Mouse (Mus musculus): ENCODE results near the gene Kcnip3. TPM values are rescaled to one million over a fixed set of nuclear protein-coding genes. Genes with fewer than 3 reads are reported as not detected.

Gene Kcnip3
- polyA plus RNA-seq, 1 experiment from 2014 or later: 0.86 TPM

DNA sequence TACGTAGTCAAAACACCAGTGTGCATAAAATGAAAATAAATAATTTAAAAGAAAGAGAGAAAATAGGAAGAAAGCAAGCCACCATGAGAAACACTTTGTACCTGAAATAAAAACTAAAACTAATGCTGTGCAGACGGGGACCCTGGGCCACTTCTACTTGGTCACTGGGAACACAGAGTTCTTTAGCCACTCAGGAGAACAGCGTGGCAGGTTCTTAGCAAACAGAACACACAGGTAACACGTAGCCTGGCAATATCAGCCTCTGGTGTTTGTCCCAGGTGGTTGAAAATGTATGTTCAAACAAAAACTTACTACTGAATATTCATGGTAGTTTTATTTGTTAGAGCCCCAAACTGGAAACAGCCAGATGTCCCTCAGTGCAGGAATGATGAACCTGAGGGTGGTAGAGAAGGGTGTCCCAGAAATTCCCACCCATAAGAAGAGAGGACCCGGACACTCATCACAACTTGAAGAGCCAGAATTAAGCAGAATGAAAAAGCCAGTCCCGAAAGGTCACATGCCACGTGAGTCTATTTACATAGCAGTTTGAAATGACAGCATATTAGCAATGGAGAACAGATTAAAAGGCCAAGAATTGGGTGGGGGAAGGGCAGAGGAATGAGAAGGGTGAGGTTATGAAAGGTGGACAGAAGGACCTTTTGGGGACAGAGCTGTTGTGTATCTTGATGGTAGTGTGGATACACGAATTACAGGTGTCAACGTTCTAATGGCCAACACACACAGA is 7.3 kb downstream of the Kcnip3 start:
- no peak for ATAC-seq (replicated peaks; ENCODE audit: insufficient number of reproducible peaks, insufficient read depth, low FRiP score, low read depth)
- no peaks in the 10 kb centered on the region for H3K9me3 ChIP-seq (replicated peaks)
- no peak overlapping the region for H3K27ac ChIP-seq
- H3K36me3 ChIP-seq: no peaks in the 10 kb centered on the region
- 70% methylated on average over 9 of the region's 9 CpGs for WGBS
- no peak overlapping the region for H3K9ac ChIP-seq
- H3K27me3 ChIP-seq: no peaks in the 10 kb centered on the region; the same call in 1 of the 2 replicates
- no peaks in the 10 kb centered on the region for H3K4me1 ChIP-seq (replicated peaks)
- H3K4me3 ChIP-seq: no peak overlapping the region
- no peak overlapping the region for H3K4me2 ChIP-seq

DNA sequence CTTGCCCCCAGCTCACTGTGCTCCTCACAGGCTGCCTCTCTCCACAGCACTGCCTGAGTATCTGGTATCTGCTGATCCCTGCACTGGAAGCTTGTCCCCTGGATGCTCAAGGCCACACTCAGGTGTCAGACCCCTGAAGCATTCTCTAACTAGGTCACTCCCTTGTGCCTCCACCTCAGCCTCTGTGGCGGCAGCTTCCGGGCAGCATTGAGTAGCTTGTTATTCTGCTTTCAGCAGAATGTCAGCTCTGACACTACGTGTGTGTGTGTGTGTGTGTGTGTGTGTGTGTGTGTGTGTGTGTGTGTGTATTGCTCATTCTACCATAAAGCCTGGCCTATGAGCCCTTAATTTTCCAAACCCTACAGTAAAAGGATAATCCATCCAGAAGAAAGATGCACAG is 8.7 kb downstream of the Kcnip3 start:
- Histone ChIP-seq H3K36me3 (no peaks in the 10 kb centered on the region), H3K4me2 (no peak overlapping the region), H3K27me3 (peaks cover 2% of the 10 kb centered on the region; the same call in 1 of the 2 replicates), H3K27ac (no peak overlapping the region), H3K9me3 (replicated peaks) (no peaks in the 10 kb centered on the region), H3K4me3 (no peak overlapping the region), H3K4me1 (replicated peaks) (no peaks in the 10 kb centered on the region), H3K9ac (no peak overlapping the region)
- no peak for ATAC-seq (replicated peaks; ENCODE audit: insufficient number of reproducible peaks, insufficient read depth, low FRiP score, low read depth)
- WGBS: 43% methylated on average over 3 of the region's 3 CpGs

DNA sequence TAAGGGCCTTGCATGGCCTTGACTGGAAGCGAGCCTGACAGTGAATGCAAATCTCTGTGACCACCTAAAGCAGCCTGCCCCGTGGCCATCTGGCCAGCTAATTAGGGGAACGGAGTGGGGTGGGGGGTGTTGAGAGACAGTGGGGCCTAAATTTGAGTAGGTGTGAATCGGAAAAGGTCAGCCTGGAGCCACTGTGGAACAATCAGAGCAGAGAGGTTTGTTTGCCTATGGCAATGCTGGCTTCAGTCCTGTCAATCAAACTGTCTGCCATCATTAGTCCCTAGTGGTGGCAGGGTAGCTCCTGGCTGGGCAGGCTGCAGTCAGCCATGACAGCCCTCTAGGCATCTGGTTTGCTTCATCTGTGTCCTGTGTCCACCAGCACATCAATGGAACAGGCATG is 10.5 kb downstream of the Kcnip3 start:
- 41% methylated on average over 4 of the region's 4 CpGs for WGBS
- H3K36me3 ChIP-seq: no peaks in the 10 kb centered on the region
- no peak overlapping the region for H3K4me3 ChIP-seq
- no peaks in the 10 kb centered on the region for H3K9me3 ChIP-seq (replicated peaks)
- no peaks in the 10 kb centered on the region for H3K4me1 ChIP-seq (replicated peaks)
- no peak overlapping the region for H3K9ac ChIP-seq
- H3K27me3 ChIP-seq: peaks cover 7% of the 10 kb centered on the region
- no peak for ATAC-seq (replicated peaks; ENCODE audit: insufficient number of reproducible peaks, insufficient read depth, low FRiP score, low read depth)
- no peak overlapping the region for H3K27ac ChIP-seq
- no peak overlapping the region for H3K4me2 ChIP-seq

DNA sequence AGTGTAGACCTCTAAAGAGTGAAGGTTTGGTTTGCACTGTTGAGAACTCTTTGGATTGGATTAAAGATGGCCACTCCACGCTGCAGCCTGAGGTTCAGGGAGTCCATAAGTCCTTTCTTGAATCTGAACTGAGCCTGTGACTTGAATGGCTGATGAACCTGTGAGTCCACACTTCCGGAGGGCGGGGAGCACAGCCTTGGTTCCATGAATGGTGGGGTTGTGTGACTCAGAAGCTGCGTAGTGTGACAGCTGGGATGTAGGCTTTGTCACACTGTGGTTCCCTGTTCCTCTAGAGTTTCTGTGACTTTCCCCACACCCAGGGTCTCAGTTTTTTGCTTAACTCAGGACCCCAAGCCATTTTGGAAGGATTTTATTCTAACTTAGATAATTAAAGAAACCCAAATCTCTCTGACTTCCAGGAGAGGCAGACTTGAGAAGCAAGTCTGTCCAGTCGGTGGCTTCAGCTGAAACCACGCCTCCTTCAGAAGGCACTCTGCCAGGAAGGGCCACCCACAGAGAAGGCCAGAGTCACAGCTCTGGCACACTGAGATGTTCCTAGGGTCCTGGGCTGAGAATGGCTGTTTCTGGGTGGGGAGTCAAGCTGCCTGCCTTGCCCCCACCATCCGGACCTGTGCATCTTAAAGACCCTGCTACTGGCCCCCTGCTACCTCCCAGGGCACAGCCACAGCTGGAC is 13.8 kb downstream of the Kcnip3 start:
- Histone ChIP-seq H3K36me3 (no peaks in the 10 kb centered on the region), H3K27me3 (peaks cover 27% of the 10 kb centered on the region), H3K27ac (no peak overlapping the region), H3K9me3 (replicated peaks) (no peaks in the 10 kb centered on the region), H3K4me3 (no peak overlapping the region), H3K4me1 (replicated peaks) (no peaks in the 10 kb centered on the region), H3K9ac (no peak overlapping the region), H3K4me2 (no peak overlapping the region)
- WGBS: 61% methylated on average over 7 of the region's 7 CpGs
- no peak for ATAC-seq (replicated peaks; ENCODE audit: insufficient number of reproducible peaks, insufficient read depth, low FRiP score, low read depth)

DNA sequence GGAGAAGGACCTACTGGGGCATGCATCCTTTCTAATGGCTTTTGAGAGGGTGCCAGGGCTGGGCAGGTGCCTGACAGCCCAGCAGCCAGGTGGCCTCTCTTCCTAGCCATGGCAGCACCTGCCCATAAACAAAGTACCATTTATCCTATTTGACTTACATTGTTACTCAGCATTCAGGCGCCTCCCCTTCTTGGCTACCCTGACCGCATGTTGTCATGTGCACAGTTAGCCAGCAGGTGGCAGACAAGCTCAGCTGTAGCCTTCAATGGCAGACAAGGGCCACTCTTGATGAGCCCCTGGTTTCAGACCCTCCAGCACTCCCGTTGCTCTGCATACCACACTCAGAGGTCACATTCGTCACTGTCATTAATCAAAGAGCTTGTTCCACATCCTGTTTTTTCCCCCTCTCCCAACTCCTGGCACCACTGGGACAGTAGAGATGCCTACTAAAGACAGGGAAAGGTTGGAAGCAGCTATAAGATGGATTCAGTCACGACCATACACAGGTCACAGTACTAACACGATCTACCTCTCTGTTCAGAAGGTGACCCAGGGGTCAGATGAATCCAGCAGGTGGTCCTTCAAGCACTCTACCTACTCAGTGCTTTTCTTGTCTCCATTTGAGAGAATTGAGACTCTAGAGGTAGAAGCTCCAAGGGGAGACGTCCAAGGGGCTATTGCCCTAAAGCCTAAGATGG is 14.7 kb downstream of the Kcnip3 start:
- peaks cover 35% of the 10 kb centered on the region for H3K27me3 ChIP-seq
- no peak overlapping the region for H3K4me2 ChIP-seq
- no peak for ATAC-seq (replicated peaks; ENCODE audit: insufficient number of reproducible peaks, insufficient read depth, low FRiP score, low read depth)
- no peaks in the 10 kb centered on the region for H3K4me1 ChIP-seq (replicated peaks)
- WGBS: 25% methylated on average over 7 of the region's 7 CpGs
- no peaks in the 10 kb centered on the region for H3K9me3 ChIP-seq (replicated peaks)
- no peaks in the 10 kb centered on the region for H3K36me3 ChIP-seq
- H3K27ac ChIP-seq: no peak overlapping the region
- H3K9ac ChIP-seq: no peak overlapping the region
- no peak overlapping the region for H3K4me3 ChIP-seq

DNA sequence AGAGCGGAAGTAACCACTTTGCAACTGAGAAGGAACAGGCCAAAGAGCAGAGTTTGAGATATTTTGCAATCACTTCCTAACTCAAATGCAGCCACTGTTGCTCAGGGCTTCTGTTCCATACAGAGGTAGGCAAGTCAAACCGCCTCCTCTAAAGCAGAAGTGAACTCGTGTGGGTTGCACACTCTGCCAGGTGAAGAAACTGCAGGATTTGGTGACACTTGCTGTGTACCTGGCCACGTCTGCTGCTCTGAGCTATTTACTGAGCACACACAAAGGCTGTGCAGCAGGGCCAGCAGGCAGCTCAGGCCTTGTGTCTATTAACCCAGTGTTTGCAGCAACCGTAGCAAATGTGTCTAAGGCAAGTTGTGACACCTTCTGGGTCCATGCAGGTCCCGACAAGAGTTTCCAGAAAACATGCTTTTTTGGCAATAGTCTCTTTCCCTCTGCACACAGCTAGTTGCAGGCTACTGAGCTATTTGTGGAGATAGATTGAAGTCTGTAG is 15.7 kb downstream of the Kcnip3 start:
- Histone ChIP-seq H3K4me2 (no peak overlapping the region), H3K9me3 (replicated peaks) (no peaks in the 10 kb centered on the region), H3K4me1 (replicated peaks) (no peaks in the 10 kb centered on the region), H3K27me3 (peaks cover 45% of the 10 kb centered on the region), H3K9ac (no peak overlapping the region), H3K4me3 (no peak overlapping the region), H3K27ac (no peak overlapping the region), H3K36me3 (no peaks in the 10 kb centered on the region)
- no peak for ATAC-seq (replicated peaks; ENCODE audit: insufficient number of reproducible peaks, insufficient read depth, low FRiP score, low read depth)
- WGBS: 79% methylated on average over 6 of the region's 6 CpGs

DNA sequence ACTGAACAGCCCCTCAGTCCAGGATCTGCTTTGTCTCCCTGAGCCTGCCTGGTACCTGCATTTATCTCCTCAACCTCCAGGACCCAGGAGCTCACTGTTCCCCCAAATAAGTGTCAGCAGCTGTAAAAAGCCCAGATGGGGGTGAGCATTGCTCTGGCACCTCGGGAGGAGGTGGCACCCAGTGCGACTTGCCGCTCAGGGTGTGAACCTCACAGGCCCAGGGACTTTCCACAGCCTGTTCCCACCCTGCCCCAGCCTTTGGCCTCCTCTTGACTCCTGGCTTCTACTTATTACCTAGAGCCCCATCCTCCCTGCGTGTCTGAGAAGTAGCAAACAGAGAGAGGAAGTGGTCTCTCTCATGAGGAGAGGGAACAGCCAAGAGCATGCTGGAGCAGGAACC is 16.7 kb downstream of the Kcnip3 start:
- 37% methylated on average over 4 of the region's 4 CpGs for WGBS
- Histone ChIP-seq H3K27me3 (peaks cover 49% of the 10 kb centered on the region), H3K4me2 (no peak overlapping the region), H3K4me3 (no peak overlapping the region), H3K9me3 (replicated peaks) (no peaks in the 10 kb centered on the region), H3K36me3 (no peaks in the 10 kb centered on the region), H3K27ac (no peak overlapping the region), H3K4me1 (replicated peaks) (no peaks in the 10 kb centered on the region), H3K9ac (no peak overlapping the region)
- ATAC-seq (replicated peaks; ENCODE audit: insufficient number of reproducible peaks, insufficient read depth, low FRiP score, low read depth): no peak

DNA sequence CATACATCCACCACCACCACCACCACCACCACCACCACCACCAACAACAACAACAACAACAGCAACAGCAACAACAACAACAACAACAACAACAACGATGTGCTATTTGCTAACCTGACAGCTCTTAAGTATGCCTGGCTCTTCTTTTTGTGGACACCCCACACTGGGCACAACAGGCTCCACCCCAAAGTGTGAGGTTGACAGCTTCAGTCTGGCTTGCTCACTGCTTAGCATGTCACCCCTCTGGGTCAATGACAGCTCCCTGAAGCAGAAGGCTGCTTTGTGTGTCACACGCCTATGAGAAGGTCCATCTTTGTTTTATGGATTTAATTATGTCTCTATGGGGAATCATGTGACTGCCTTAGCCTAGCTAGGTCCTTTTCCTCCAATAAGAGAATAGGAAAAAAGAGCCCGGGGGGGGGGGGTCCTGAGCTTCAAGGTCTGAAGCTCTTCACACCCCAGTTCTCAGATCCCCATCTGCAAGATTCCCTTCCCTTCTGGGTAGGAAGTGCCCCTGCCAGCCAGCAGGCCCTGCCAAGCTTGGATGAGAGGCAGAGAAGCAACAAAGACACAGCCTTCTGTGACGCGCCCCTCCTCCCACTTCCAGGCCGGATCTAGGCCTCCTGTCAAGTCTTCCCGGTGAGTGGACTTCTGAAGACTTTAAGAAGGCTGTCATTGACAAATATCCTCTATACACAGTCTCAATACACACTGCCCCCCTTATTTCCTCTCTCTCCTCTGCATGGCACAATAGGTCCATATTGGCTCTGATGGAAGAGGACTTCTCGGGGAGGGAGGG is 17.9 kb downstream of the Kcnip3 start:
- no peak overlapping the region for H3K4me3 ChIP-seq
- H3K9ac ChIP-seq: no peak overlapping the region
- no peaks in the 10 kb centered on the region for H3K9me3 ChIP-seq (replicated peaks)
- no peaks in the 10 kb centered on the region for H3K4me1 ChIP-seq (replicated peaks)
- no peaks in the 10 kb centered on the region for H3K36me3 ChIP-seq
- peaks cover 52% of the 10 kb centered on the region for H3K27me3 ChIP-seq
- 50% methylated on average over 8 of the region's 8 CpGs for WGBS
- no peak overlapping the region for H3K4me2 ChIP-seq
- H3K27ac ChIP-seq: no peak overlapping the region
- no peak for ATAC-seq (replicated peaks; ENCODE audit: insufficient number of reproducible peaks, insufficient read depth, low FRiP score, low read depth)

DNA sequence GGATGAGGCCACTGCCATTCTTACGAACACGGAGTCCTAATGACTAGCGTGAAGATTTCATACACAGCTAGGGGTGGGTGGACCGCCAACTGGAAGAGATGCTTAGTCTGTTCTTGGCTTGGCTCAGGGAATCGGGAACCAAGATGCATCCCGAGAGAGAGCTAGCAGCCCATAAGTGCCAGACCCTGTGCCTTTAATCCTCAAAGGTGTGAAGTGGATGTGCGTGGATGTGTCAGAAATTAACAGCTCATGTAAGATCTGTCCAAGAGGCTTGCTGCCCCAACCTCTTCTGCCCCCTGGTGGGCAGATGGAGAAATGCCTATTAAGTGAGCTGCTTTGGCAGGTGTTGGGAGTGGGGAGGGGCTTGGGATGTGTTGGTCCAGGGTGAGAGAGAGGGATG is 20.8 kb downstream of the Kcnip3 start:
- whole genome bisulfite sequencing: 44% methylated on average over 7 of the region's 7 CpGs
- ATAC-seq (replicated peaks; ENCODE audit: insufficient number of reproducible peaks, insufficient read depth, low FRiP score, low read depth): no peak
- Histone ChIP-seq H3K27ac (no peak overlapping the region), H3K27me3 (peaks cover 41% of the 10 kb centered on the region), H3K4me2 (no peak overlapping the region), H3K36me3 (no peaks in the 10 kb centered on the region), H3K9me3 (replicated peaks) (no peaks in the 10 kb centered on the region), H3K4me3 (no peak overlapping the region), H3K9ac (no peak overlapping the region), H3K4me1 (replicated peaks) (no peaks in the 10 kb centered on the region)

DNA sequence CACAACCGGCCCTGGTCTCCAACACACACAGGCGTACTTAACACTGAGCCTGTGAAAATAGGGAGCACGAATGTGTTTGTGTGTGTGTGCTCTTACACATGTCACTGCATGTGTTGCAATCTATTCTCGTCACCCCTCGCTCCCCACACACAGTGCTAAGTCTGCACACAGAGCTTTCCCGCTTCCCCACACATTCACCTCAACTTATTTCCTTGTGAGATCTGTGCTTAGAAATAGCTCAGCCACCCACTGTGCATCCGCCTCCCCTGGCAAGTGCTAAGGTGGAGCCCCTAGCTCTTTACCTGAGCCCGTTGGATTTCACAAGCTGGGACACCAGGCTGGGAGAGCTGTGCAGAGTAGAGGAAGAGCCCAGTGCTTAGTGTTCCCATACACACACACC is 23.1 kb downstream of the Kcnip3 start:
- WGBS: 67% methylated on average over 8 of the region's 8 CpGs
- no peak for ATAC-seq (replicated peaks; ENCODE audit: insufficient number of reproducible peaks, insufficient read depth, low FRiP score, low read depth)
- H3K4me3 ChIP-seq: no peak overlapping the region
- no peaks in the 10 kb centered on the region for H3K36me3 ChIP-seq
- H3K9me3 ChIP-seq (replicated peaks): no peaks in the 10 kb centered on the region
- H3K4me2 ChIP-seq: no peak overlapping the region
- no peak overlapping the region for H3K27ac ChIP-seq
- peaks cover 28% of the 10 kb centered on the region for H3K27me3 ChIP-seq
- no peaks in the 10 kb centered on the region for H3K4me1 ChIP-seq (replicated peaks)
- H3K9ac ChIP-seq: no peak overlapping the region

DNA sequence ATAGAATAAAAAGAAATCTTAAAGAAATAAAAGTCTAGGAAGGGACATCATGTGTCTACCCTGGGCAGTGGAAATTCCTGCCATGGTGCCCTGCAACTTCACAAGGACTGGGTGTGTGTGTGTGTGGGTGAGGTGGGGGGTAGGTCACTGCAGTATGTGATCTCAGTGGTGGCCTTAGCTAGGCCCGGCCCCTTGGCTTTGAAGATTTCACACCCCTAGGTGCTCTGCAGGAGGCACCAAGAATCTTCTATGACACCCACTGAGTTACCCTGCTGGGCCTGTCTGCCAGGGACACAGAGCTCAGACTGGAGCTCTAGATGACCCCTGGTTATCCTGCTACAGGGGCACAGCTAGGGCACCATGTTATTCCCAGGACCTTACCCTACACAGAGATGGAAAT is 25.6 kb downstream of the Kcnip3 start:
- Histone ChIP-seq H3K9ac (no peak overlapping the region), H3K36me3 (no peaks in the 10 kb centered on the region), H3K27me3 (peaks cover 8% of the 10 kb centered on the region), H3K4me3 (no peak overlapping the region), H3K4me2 (no peak overlapping the region), H3K4me1 (replicated peaks) (no peaks in the 10 kb centered on the region), H3K9me3 (replicated peaks) (no peaks in the 10 kb centered on the region), H3K27ac (no peak overlapping the region)
- ATAC-seq (replicated peaks; ENCODE audit: insufficient number of reproducible peaks, insufficient read depth, low FRiP score, low read depth): no peak
- 60% methylated on average over 1 of the region's 1 CpGs for WGBS

Measured in heart, embryonic 15.5 days (tissue).